Mouse (Mus musculus): ENCODE data around the gene Gm20219. TPM values are rescaled to one million over a fixed set of nuclear protein-coding genes. Genes with fewer than 3 reads are reported as not detected.

Gm20219 gene
- polyA plus RNA-seq, 1 experiment from 2014 or later, result 1.5 TPM

DNA sequence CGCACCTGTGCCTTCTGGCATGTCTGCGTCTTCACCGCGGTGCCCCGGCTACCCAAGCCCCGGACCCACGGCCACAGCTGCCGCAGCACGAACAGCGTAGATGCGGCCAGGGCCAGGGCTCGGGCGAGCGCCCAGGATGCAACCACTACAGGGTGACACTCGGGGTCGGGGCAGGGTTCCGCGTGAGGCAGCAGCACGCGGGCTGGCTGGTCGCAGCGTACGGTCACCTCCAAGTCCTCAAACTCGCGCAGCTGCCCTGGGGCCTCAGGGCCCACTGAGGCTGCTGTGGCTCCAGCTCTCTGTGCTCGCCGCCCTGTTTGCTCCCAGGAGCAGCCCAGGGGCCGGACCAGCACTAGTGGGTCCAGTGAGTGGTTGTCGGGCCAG is 42.5 kb downstream of the Gm20219 start:
- Histone ChIP-seq H3K9me3 (ENCODE audit: control insufficient read depth, low read length) (no peaks in the 10 kb centered on the region), H3K4me3 (ENCODE audit: low read depth, low read length) (peak overlapping the region; percentile 16; the same call in 1 of the 2 replicates), H3K27ac (ENCODE audit: low read depth, low read length) (no peak overlapping the region), H3K4me1 (ENCODE audit: control insufficient read depth, insufficient read depth, low read length) (peaks cover 26% of the 10 kb centered on the region), H3K27me3 (ENCODE audit: control insufficient read depth, insufficient read depth, low read length) (peaks cover 23% of the 10 kb centered on the region), H3K36me3 (ENCODE audit: control insufficient read depth, insufficient read depth, low read length) (no peaks in the 10 kb centered on the region), H3K4me2 (ENCODE audit: low read depth, low read length) (peak overlapping the region; percentile 29; the same call in 1 of the 2 replicates), H3K9ac (replicated peaks; ENCODE audit: low read depth, low read length) (0 out of 2 replicates have a peak overlapping the region, but pooled peaks have one; percentile 11)
- no peak for ATAC-seq (ENCODE audit: low read depth)
- 17% methylated on average over 29 of the region's 29 CpGs for WGBS

DNA sequence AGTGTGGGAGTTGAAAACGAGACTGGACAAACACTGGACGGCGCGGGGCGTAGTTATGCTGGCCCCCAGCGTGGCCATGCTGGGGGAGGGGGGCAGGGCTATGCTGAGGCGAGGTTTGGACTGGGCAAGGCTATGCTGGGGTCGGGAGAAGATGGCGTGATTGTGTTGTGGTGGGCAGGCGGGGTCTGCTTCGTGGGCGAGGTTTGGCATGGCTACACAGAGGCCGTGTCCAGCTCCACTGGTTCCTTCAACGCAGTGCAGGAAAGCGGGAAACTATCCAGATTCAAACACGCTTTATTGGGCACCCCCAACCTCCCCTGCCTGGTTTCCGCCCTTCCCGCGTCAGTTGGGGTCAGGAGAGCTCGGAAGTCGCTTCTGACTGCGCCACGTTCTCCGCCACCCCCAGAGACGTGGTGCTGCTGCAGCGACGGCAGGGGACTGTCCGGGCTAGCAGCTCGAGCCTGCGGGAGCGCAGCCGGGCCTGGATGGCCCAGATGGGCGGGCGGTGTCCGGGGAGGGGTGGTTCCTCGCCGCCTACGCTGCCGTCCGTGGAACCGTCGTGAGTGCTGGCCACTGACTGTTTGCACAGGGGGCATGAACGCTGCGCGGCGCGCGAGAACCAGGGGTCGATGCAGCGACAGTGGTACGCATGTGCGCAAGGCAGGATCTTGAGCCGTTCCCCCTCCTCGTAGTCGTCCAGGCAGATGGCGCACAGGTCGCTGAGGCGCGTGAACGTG is 43.0 kb downstream of the Gm20219 start:
- H3K36me3 ChIP-seq (ENCODE audit: control insufficient read depth, insufficient read depth, low read length), result no peaks in the 10 kb centered on the region
- H3K4me1 ChIP-seq (ENCODE audit: control insufficient read depth, insufficient read depth, low read length), result peaks cover 25% of the 10 kb centered on the region
- H3K4me2 ChIP-seq (ENCODE audit: low read depth, low read length), result peak overlapping the region; percentile 29; the same call in 1 of the 2 replicates
- no peak for ATAC-seq (ENCODE audit: low read depth)
- no peak overlapping the region for H3K27ac ChIP-seq (ENCODE audit: low read depth, low read length)
- peak overlapping the region; percentile 16; the same call in 1 of the 2 replicates for H3K4me3 ChIP-seq (ENCODE audit: low read depth, low read length)
- 7% methylated on average over 59 of the region's 60 CpGs for WGBS
- no peaks in the 10 kb centered on the region for H3K9me3 ChIP-seq (ENCODE audit: control insufficient read depth, low read length)
- peaks cover 23% of the 10 kb centered on the region for H3K27me3 ChIP-seq (ENCODE audit: control insufficient read depth, insufficient read depth, low read length)
- 0 out of 2 replicates have a peak overlapping the region, but pooled peaks have one; percentile 11 for H3K9ac ChIP-seq (replicated peaks; ENCODE audit: low read depth, low read length)

DNA sequence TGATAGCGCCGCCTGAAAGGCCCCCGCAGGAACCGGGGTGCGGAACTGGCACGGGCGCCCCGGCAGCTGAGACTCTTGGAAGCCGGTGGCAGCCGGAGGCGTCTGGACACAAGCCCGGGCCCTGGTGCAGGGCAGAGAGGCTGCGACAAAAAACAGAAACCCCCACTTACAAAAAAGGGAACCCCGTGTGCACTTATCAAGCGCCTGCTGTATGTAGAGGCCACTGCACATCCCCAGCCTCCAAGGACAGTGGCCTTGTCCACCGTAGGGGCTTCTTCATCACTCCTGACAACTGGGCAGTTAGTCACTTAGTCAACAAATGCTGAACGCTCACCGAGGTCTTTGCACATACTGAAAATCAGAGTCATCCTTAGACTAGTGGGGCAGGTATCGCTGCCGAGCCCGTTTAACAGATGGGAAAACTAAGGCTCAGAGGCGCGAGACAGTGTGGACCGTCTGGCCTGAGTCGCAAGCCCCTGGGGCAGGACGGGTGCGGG is 43.7 kb downstream of the Gm20219 start:
- H3K27ac ChIP-seq (ENCODE audit: low read depth, low read length), result no peak overlapping the region
- peaks cover 23% of the 10 kb centered on the region for H3K27me3 ChIP-seq (ENCODE audit: control insufficient read depth, insufficient read depth, low read length)
- 23% methylated on average over 27 of the region's 27 CpGs for WGBS
- H3K36me3 ChIP-seq (ENCODE audit: control insufficient read depth, insufficient read depth, low read length), result no peaks in the 10 kb centered on the region
- peaks cover 19% of the 10 kb centered on the region for H3K4me1 ChIP-seq (ENCODE audit: control insufficient read depth, insufficient read depth, low read length)
- 0 out of 2 replicates have a peak overlapping the region, but pooled peaks have one; percentile 9 for H3K4me2 ChIP-seq (ENCODE audit: low read depth, low read length)
- H3K4me3 ChIP-seq (ENCODE audit: low read depth, low read length), result no peak overlapping the region
- ATAC-seq (ENCODE audit: low read depth), result no peak
- no peak overlapping the region for H3K9ac ChIP-seq (replicated peaks; ENCODE audit: low read depth, low read length)
- H3K9me3 ChIP-seq (ENCODE audit: control insufficient read depth, low read length), result no peaks in the 10 kb centered on the region

GRCm38 (mm10) chr17:56509707-56510472 is 44.3 kb downstream of the Gm20219 start:
- WGBS, result 8% methylated on average over 32 of the region's 37 CpGs
- Histone ChIP-seq H3K36me3 (ENCODE audit: control insufficient read depth, insufficient read depth, low read length) (no peaks in the 10 kb centered on the region), H3K27me3 (ENCODE audit: control insufficient read depth, insufficient read depth, low read length) (peaks cover 23% of the 10 kb centered on the region), H3K27ac (ENCODE audit: low read depth, low read length) (no peak overlapping the region), H3K4me1 (ENCODE audit: control insufficient read depth, insufficient read depth, low read length) (peaks cover 15% of the 10 kb centered on the region), H3K9me3 (ENCODE audit: control insufficient read depth, low read length) (no peaks in the 10 kb centered on the region), H3K4me3 (ENCODE audit: low read depth, low read length) (no peak overlapping the region), H3K9ac (replicated peaks; ENCODE audit: low read depth, low read length) (no peak overlapping the region), H3K4me2 (ENCODE audit: low read depth, low read length) (0 out of 2 replicates have a peak overlapping the region, but pooled peaks have one; percentile 9)
- ATAC-seq (ENCODE audit: low read depth), result peak; percentile 6; the same call in 1 of the 2 replicates

- Histone ChIP-seq H3K27ac (ENCODE audit: low read depth, low read length) (no peak overlapping the region), H3K9me3 (ENCODE audit: control insufficient read depth, low read length) (no peaks in the 10 kb centered on the region), H3K4me1 (ENCODE audit: control insufficient read depth, insufficient read depth, low read length) (peaks cover 15% of the 10 kb centered on the region), H3K36me3 (ENCODE audit: control insufficient read depth, insufficient read depth, low read length) (no peaks in the 10 kb centered on the region), H3K9ac (replicated peaks; ENCODE audit: low read depth, low read length) (no peak overlapping the region), H3K4me3 (ENCODE audit: low read depth, low read length) (no peak overlapping the region), H3K4me2 (ENCODE audit: low read depth, low read length) (no peak overlapping the region), H3K27me3 (ENCODE audit: control insufficient read depth, insufficient read depth, low read length) (peaks cover 23% of the 10 kb centered on the region)
- WGBS, result 33% methylated on average over 10 of the region's 10 CpGs
- ATAC-seq (ENCODE audit: low read depth), result no peak
These were observed 45.1 kb downstream of the Gm20219 start for GRCm38 (mm10) chr17:56509021-56509640.

DNA sequence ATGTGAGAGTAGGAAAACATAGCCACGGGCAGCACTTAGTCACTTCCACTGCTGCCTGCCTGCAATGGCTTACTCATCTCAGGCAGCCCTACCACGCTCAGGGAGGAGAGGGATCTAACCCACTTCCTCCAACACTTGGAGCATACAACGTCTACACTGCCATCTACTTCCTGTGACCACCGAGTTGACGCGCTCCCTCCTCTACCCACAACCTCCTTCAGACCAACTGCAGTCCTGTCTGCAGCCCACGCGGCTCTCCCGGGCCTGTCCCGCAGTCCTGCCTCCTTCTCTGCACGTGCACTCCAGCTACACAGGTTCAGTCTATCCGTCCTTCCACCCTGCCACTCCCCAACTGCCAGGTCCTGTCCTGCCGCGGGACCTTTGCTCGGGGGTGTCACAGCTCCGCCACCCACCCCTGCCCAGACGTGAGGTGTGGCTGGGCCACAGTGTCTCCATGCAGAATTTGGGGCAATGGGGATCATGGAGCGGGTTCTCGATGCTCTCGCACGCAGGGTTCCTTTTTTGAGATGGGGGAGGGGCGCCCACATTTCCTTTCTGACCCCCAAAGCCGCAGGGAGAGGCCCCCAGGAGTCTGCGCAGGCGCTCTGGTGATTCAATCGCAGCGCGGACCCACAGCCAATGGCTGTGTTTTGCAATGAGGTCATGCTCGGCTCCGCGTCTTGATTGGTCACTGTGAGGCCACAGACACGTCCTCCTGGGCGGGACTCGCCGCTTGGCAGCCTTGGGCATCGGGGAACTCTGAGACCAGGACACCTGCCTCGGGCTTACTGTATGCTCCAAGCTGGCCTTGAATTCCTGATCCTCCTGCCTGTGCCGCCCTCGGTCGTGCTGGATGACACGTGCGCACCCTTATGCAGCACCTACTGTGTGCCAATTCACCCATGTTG is 46.8 kb downstream of the Gm20219 start:
- Histone ChIP-seq H3K9me3 (ENCODE audit: control insufficient read depth, low read length) (no peaks in the 10 kb centered on the region), H3K27ac (ENCODE audit: low read depth, low read length) (peak overlapping the region; percentile 91), H3K4me3 (ENCODE audit: low read depth, low read length) (peak overlapping the region; percentile 54), H3K4me2 (ENCODE audit: low read depth, low read length) (peak overlapping the region; percentile 88), H3K27me3 (ENCODE audit: control insufficient read depth, insufficient read depth, low read length) (peaks cover 22% of the 10 kb centered on the region), H3K9ac (replicated peaks; ENCODE audit: low read depth, low read length) (peak overlapping the region; percentile 75), H3K36me3 (ENCODE audit: control insufficient read depth, insufficient read depth, low read length) (no peaks in the 10 kb centered on the region), H3K4me1 (ENCODE audit: control insufficient read depth, insufficient read depth, low read length) (peaks cover 15% of the 10 kb centered on the region)
- WGBS, result under 1% methylated on average over 42 of the region's 42 CpGs
- peak; percentile 95 for ATAC-seq (ENCODE audit: low read depth)

DNA sequence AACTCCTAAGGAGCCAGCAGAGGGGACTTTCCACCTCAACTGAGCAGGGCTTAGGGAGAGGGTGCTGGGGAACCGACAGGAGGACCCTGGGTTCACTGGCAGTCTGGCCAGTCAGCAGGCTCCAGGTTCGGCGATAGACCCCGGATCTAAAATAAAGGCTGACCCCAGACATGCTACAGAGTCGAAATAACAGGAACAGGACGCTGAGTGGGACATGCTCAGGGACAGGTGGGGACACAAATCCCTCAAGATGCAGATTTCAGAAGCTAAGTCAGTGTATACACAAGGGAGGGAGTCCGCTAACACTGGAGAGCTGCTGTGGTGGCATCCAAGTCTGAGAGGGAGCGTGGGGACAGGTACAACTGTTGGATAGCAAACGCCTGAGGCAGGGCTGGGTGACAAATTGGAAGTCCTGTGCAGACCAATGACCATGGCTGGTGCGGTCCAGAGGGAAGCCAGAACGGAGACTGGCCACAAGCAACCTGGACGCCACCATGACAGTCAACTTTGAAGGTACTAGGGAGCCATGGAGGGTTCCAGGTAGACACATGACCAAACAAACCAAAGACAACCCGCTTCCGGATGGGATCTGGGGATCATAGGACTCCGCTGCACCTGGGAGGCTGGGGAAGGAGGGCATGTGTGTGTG is 47.6 kb downstream of the Gm20219 start:
- 56% methylated on average over 15 of the region's 15 CpGs for WGBS
- ATAC-seq (ENCODE audit: low read depth), result no peak
- H3K4me2 ChIP-seq (ENCODE audit: low read depth, low read length), result peak overlapping the region; percentile 88
- peaks cover 13% of the 10 kb centered on the region for H3K27me3 ChIP-seq (ENCODE audit: control insufficient read depth, insufficient read depth, low read length)
- peak overlapping the region; percentile 54 for H3K4me3 ChIP-seq (ENCODE audit: low read depth, low read length)
- peaks cover 15% of the 10 kb centered on the region for H3K4me1 ChIP-seq (ENCODE audit: control insufficient read depth, insufficient read depth, low read length)
- H3K27ac ChIP-seq (ENCODE audit: low read depth, low read length), result peak overlapping the region; percentile 91
- H3K9ac ChIP-seq (replicated peaks; ENCODE audit: low read depth, low read length), result peak overlapping the region; percentile 75
- H3K9me3 ChIP-seq (ENCODE audit: control insufficient read depth, low read length), result no peaks in the 10 kb centered on the region
- no peaks in the 10 kb centered on the region for H3K36me3 ChIP-seq (ENCODE audit: control insufficient read depth, insufficient read depth, low read length)

- Histone ChIP-seq H3K9ac (replicated peaks; ENCODE audit: low read depth, low read length) (no peak overlapping the region), H3K4me2 (ENCODE audit: low read depth, low read length) (no peak overlapping the region), H3K27me3 (ENCODE audit: control insufficient read depth, insufficient read depth, low read length) (peaks cover 3% of the 10 kb centered on the region; the same call in 1 of the 2 replicates), H3K4me3 (ENCODE audit: low read depth, low read length) (no peak overlapping the region), H3K36me3 (ENCODE audit: control insufficient read depth, insufficient read depth, low read length) (no peaks in the 10 kb centered on the region), H3K9me3 (ENCODE audit: control insufficient read depth, low read length) (no peaks in the 10 kb centered on the region), H3K4me1 (ENCODE audit: control insufficient read depth, insufficient read depth, low read length) (peaks cover 12% of the 10 kb centered on the region), H3K27ac (ENCODE audit: low read depth, low read length) (no peak overlapping the region)
- 69% methylated on average over 10 of the region's 10 CpGs for WGBS
- ATAC-seq (ENCODE audit: low read depth), result no peak
These were observed 48.8 kb downstream of the Gm20219 start for GRCm38 (mm10) chr17:56505401-56505800.
